Mouse (Mus musculus): ENCODE data around the gene Wdsub1.

GRCm38 (mm10) chr2:59829718-59830117 lies 52.7 kb downstream of the Wdsub1 start:
- TF ChIP-seq GATA1 (IDR thresholded peaks at IDR 0.05; ENCODE audit: borderline replicate concordance, low read length) (no peak), FLI1 (IDR thresholded peaks at IDR 0.05; ENCODE audit: low read length) (no peak)
